Mouse (Mus musculus) gonadal fat pad, adult 2 months (tissue): ENCODE measurements around the gene Ankrd34b. TPM values are rescaled to one million over a fixed set of nuclear protein-coding genes. Genes with fewer than 3 reads are reported as not detected.

Experiments used
- polyA plus RNA-seq: library from polyadenylated mRNA; depleted of rRNA; stranded (reverse); fragments of >200 nt; gene quantifications from 2 replicates; pipeline ENCODE4 v1.2.3, GENCODE M21; 2012; rRNA removed

The Ankrd34b gene
- polyA plus RNA-seq, 1 experiment = 0.16 TPM

Other genes starting within 250 kb of the Ankrd34b start
- not detected in 2 replicates for gene Gm20379, start 119.9 kb upstream of the Ankrd34b start, polyA plus RNA-seq
- 1.1 TPM in 2 replicates for gene Dhfr, start 71.2 kb upstream of the Ankrd34b start, polyA plus RNA-seq
- gene Msh3, start 70.9 kb upstream of the Ankrd34b start, polyA plus RNA-seq = 8.9 and 9.1 TPM in 2 replicates
- gene Fam151b, start 58.1 kb downstream of the Ankrd34b start, polyA plus RNA-seq = 3.0 and 3.4 TPM in 2 replicates
- 5.1 and 6.2 TPM in 2 replicates for gene Zfyve16, start 105.0 kb downstream of the Ankrd34b start, polyA plus RNA-seq
- gene Spz1, start 150.3 kb downstream of the Ankrd34b start, polyA plus RNA-seq = 7.4 and 8.3 TPM in 2 replicates
- 29.9 and 34.0 TPM in 2 replicates for gene Serinc5, start 185.2 kb downstream of the Ankrd34b start, polyA plus RNA-seq